ENCODE assay signal across 8 mouse cellular contexts in genomic region chr1:79823951-79824633, GRCm38 (mm10). TPM values are rescaled to one million over a fixed set of nuclear protein-coding genes. Genes with fewer than 3 reads are reported as not detected.
DNase-seq lines count a peak whose midpoint lies in the region; ATAC-seq lines count a peak whose summit lies in the region.

No protein-coding gene starts in this region.

- H3K9ac ChIP-seq in hindbrain, embryonic 13.5 days = no peak overlapping the region

- no peaks in the 10 kb centered on the region for H3K27me3 ChIP-seq in hindbrain, embryonic 13.5 days
- no peaks in the 10 kb centered on the region for H3K27me3 ChIP-seq in hindbrain, embryonic 10.5 days (ENCODE audit: insufficient read depth, poor library complexity, severe bottlenecking)

- no peak for DNase-seq in hindbrain, embryonic 10.5 days (ENCODE audit: low spot score)
- DNase-seq in 3T3-L1 (ENCODE audit: low read depth, low spot score) = peak; percentile 5
- peak; percentile 16 for DNase-seq in brain, embryonic 18.5 days (ENCODE audit: low read depth, low spot score)
- DNase-seq in kidney, postnatal 10 days = peak; percentile 12
- no peak for DNase-seq in spleen, postnatal 4 days (ENCODE audit: low spot score in 2 of 2)
- no peak for DNase-seq in spleen, postnatal 14 days (ENCODE audit: low spot score in 2 of 2)
- DNase-seq in urinary bladder, adult 2 months (ENCODE audit: low spot score) = no peak

- no peak for ATAC-seq in hindbrain, embryonic 13.5 days (ENCODE audit: low FRiP score)

- H3K4me3 ChIP-seq in hindbrain, embryonic 13.5 days = no peak overlapping the region
- no peak overlapping the region for H3K4me3 ChIP-seq in hindbrain, embryonic 10.5 days

- peaks cover 24% of the 10 kb centered on the region for H3K4me1 ChIP-seq in hindbrain, embryonic 13.5 days (replicated peaks)
- H3K4me1 ChIP-seq in hindbrain, embryonic 10.5 days (replicated peaks) = no peaks in the 10 kb centered on the region

- H3K27ac ChIP-seq in hindbrain, embryonic 13.5 days = peak overlapping the region; percentile 24; the same call in 1 of the 2 replicates
- no peak overlapping the region for H3K27ac ChIP-seq in hindbrain, embryonic 10.5 days

- no peaks in the 10 kb centered on the region for H3K9me3 ChIP-seq in hindbrain, embryonic 13.5 days
- no peaks in the 10 kb centered on the region for H3K9me3 ChIP-seq in hindbrain, embryonic 10.5 days

- H3K36me3 ChIP-seq in hindbrain, embryonic 13.5 days = peaks cover 6% of the 10 kb centered on the region
- H3K36me3 ChIP-seq in hindbrain, embryonic 10.5 days = peaks cover 12% of the 10 kb centered on the region; the same call in 1 of the 2 replicates

- 78% methylated on average over 14 of the region's 14 CpGs for WGBS in hindbrain, embryonic 13.5 days
- WGBS in hindbrain, embryonic 10.5 days = 83% methylated on average over 14 of the region's 14 CpGs

- no peak overlapping the region for H3K4me2 ChIP-seq in hindbrain, embryonic 13.5 days

RNA-seq across cellular contexts. Expression of gene Serpine2, which starts 36.9 kb away (rescaled TPM):
- 210 and 215 TPM in 2 replicates for polyA plus RNA-seq in hindbrain, embryonic 13.5 days (2015; fragmentation: Nextera tagmentation; extraction: Ambion mirVana)
- polyA plus RNA-seq in hindbrain, embryonic 10.5 days (2016; fragmentation: Nextera tagmentation; extraction: Ambion mirVana) = 68.2 and 70.8 TPM in 2 replicates
- polyA plus RNA-seq in urinary bladder, adult 2 months (2012; rRNA removed) = 12.7 and 15.7 TPM in 2 replicates

RNA-seq across cellular contexts. Expression of gene Wdfy1, which starts 48.1 kb away (rescaled TPM):
- 112 and 116 TPM in 2 replicates for polyA plus RNA-seq in hindbrain, embryonic 13.5 days (2015; fragmentation: Nextera tagmentation; extraction: Ambion mirVana)
- polyA plus RNA-seq in hindbrain, embryonic 10.5 days (2016; fragmentation: Nextera tagmentation; extraction: Ambion mirVana) = 41.0 and 44.9 TPM in 2 replicates
- polyA plus RNA-seq in urinary bladder, adult 2 months (2012; rRNA removed) = 17.5 and 19.5 TPM in 2 replicates

RNA-seq across cellular contexts. Expression of gene Mrpl44, which starts 48.3 kb away (rescaled TPM):
- 46.2 and 47.9 TPM in 2 replicates for polyA plus RNA-seq in hindbrain, embryonic 13.5 days (2015; fragmentation: Nextera tagmentation; extraction: Ambion mirVana)
- polyA plus RNA-seq in hindbrain, embryonic 10.5 days (2016; fragmentation: Nextera tagmentation; extraction: Ambion mirVana) = 59.1 and 64.5 TPM in 2 replicates
- 29.1 and 30.8 TPM in 2 replicates for polyA plus RNA-seq in urinary bladder, adult 2 months (2012; rRNA removed)

Comparison
In these comparisons a context has a peak if more than half of its experiments do, and no peak if none do; other contexts are left out.
1. DNase-seq: peak in 3T3-L1 (single experiment), brain, embryonic 18.5 days (single experiment) and kidney, postnatal 10 days (single experiment); none in hindbrain, embryonic 10.5 days (single experiment), spleen, postnatal 4 days (0 of 2), spleen, postnatal 14 days (0 of 2) and urinary bladder, adult 2 months (single experiment).